Mouse (Mus musculus) stomach, postnatal 0 days (tissue): ENCODE data around the gene Nif3l1. TPM values are rescaled to one million over a fixed set of nuclear protein-coding genes. Genes with fewer than 3 reads are reported as not detected.
A peak's percentile ranks its signal among the peaks of the same experiment; 100 is the strongest.

Experiments
- ATAC-seq: fragments of 200-750 bp; cut with Nextera tagmentation; 2 replicates; pipeline ENCODE4 v1.8.0; 2017; ENCODE audit not compliant: low FRiP score, low TSS enrichment
- DNase-seq: peaks from one replicate; pipeline ENCODE4 v3.0.0-alpha.2; 2016; ENCODE audit warnings: low spot score
- H3K27ac ChIP-seq: fragments of 300-500 bp; sonication (generic); replicated peaks from 2 replicates; pipeline ENCODE4 v1.5.1; 2014; ENCODE audit warnings: mild to moderate bottlenecking, control low read depth
- H3K27me3 ChIP-seq: fragments of 300-500 bp; sonication (generic); 2 replicates; pipeline ENCODE4 v1.6.1; 2014; ENCODE audit warnings: low read length; ENCODE audit not compliant: control insufficient read depth, insufficient read depth
- H3K36me3 ChIP-seq: fragments of 300-500 bp; sonication (generic); 2 replicates; pipeline ENCODE4 v1.6.1; 2014; ENCODE audit warnings: low read length, mixed read lengths; ENCODE audit not compliant: control insufficient read depth, insufficient read depth
- H3K4me1 ChIP-seq: fragments of 300-500 bp; sonication (generic); replicated peaks from 2 replicates; pipeline ENCODE4 v1.6.1; 2014; ENCODE audit warnings: antibody characterized with exemption; ENCODE audit not compliant: control insufficient read depth, insufficient read depth
- H3K4me2 ChIP-seq: fragments of 300-500 bp; sonication (generic); replicated peaks from 2 replicates; pipeline ENCODE4 v1.6.1; 2014; ENCODE audit warnings: low read depth, mild to moderate bottlenecking, control low read depth, moderate library complexity
- H3K4me3 ChIP-seq: fragments of 300-500 bp; sonication (generic); 2 replicates; pipeline ENCODE4 v1.5.1; 2014; ENCODE audit warnings: low read depth, low read length, control low read depth
- H3K9ac ChIP-seq: fragments of 300-500 bp; sonication (generic); 2 replicates; pipeline ENCODE4 v1.6.1; 2014; ENCODE audit warnings: mild to moderate bottlenecking, low read length, control low read depth, mixed read lengths
- H3K9me3 ChIP-seq: fragments of 300-500 bp; sonication (generic); 2 replicates; pipeline ENCODE4 v1.6.1; 2016; ENCODE audit warnings: low read length; ENCODE audit not compliant: control insufficient read depth
- CTCF ChIP-seq: IDR thresholded peaks from 2 replicates; pipeline ENCODE4 v1.5.1; 2016; ENCODE audit warnings: antibody characterized with exemption, low read depth, mild to moderate bottlenecking, moderate library complexity
- EP300 ChIP-seq: optimal IDR thresholded peaks from 2 replicates; pipeline ENCODE3; 2016; ENCODE audit warnings: antibody characterized with exemption
- WGBS: fragments of 180-500 bp; shearing (Covaris S2); extraction: QIAGEN DNeasy Blood & Tissue Kit; methylation state at CpG from one replicate; pipeline ENCODE4 v1.1.7; 2014; 5-methylcytosine and 5-hydroxymethylcytosine counted together
- polyA plus RNA-seq: library from polyadenylated mRNA; unstranded; fragments of >200 nt; fragmentation: Nextera tagmentation; extraction: Ambion mirVana; gene quantifications from 2 replicates; pipeline ENCODE4 v1.2.1, GENCODE M21; 2015

The Nif3l1 gene
- polyA plus RNA-seq, 1 experiment from 2014 or later = 20.9 TPM

- ATAC-seq = no peak
- Histone ChIP-seq H3K4me2 (no peak overlapping the region), H3K9me3 (no peaks in the 10 kb centered on the region), H3K4me1 (no peaks in the 10 kb centered on the region), H3K9ac (no peak overlapping the region), H3K4me3 (no peak overlapping the region), H3K36me3 (peaks cover 8% of the 10 kb centered on the region; the same call in 1 of the 2 replicates), H3K27ac (no peak overlapping the region), H3K27me3 (no peaks in the 10 kb centered on the region)
- WGBS = 92% methylated on average over 4 of the region's 4 CpGs
- no peak for TF ChIP-seq EP300
- no peak for DNase-seq
Observed at GRCm38 (mm10) chr1:58482647-58483046, 37.7 kb downstream of the Nif3l1 start.

DNA sequence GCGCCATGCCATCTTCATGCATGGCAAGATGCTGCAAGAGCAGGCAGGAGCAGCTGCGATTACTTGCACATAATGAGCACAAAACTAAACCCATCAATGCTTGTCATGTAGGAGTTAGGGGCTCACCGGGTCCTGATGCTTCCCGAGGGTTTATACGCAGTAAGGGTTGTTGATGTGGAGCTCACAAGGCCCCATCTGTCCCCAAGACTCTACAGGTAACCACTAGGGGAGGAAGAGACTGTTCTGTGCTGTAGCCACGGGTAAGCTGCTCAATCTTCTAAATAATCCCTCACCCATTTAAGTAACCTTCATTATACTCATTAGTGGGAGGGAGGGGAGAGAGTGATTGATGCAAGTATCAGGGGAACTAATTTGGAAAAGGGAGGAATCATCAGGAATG is 50.7 kb downstream of the Nif3l1 start:
- DNase-seq (no peak), ATAC-seq (no peak)
- TF ChIP-seq CTCF (no peak), EP300 (no peak)
- no peaks in the 10 kb centered on the region for H3K27me3 ChIP-seq
- no peak overlapping the region for H3K4me2 ChIP-seq
- no peak overlapping the region for H3K4me3 ChIP-seq
- no peak overlapping the region for H3K27ac ChIP-seq
- H3K4me1 ChIP-seq = no peaks in the 10 kb centered on the region
- 95% methylated on average over 6 of the region's 6 CpGs for WGBS
- no peaks in the 10 kb centered on the region for H3K9me3 ChIP-seq
- no peak overlapping the region for H3K9ac ChIP-seq
- H3K36me3 ChIP-seq = peaks cover 21% of the 10 kb centered on the region; the same call in 1 of the 2 replicates

DNA sequence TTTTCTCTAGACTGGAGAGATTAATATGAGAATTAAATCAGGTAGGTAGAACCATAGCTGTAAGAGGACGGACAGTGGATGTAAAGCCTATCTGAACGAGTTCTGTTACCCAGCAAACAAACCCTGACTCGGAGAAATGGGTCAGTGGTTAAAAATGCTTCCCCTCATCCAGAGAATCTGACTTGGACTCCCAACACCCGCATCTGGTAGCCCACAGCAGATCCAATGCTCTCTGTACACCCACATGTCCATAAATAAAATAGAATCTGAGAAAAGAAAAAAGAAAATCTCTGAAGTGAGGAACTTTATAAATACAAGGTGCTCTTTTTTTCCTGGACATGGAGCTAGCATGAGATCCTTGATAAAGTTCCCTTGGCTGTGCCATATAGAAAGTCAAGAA is 52.7 kb downstream of the Nif3l1 start:
- DNase-seq (no peak), ATAC-seq (no peak)
- Histone ChIP-seq H3K27ac (no peak overlapping the region), H3K4me2 (no peak overlapping the region), H3K4me3 (no peak overlapping the region), H3K4me1 (no peaks in the 10 kb centered on the region), H3K9ac (no peak overlapping the region), H3K36me3 (peaks cover 12% of the 10 kb centered on the region; the same call in 1 of the 2 replicates), H3K9me3 (no peaks in the 10 kb centered on the region), H3K27me3 (no peaks in the 10 kb centered on the region)
- TF ChIP-seq CTCF (no peak), EP300 (no peak)
- WGBS = 95% methylated on average over 4 of the region's 4 CpGs

GRCm38 (mm10) chr1:58498758-58499157 is 53.8 kb downstream of the Nif3l1 start:
- 96% methylated on average over 1 of the region's 1 CpGs for WGBS
- H3K9ac ChIP-seq = no peak overlapping the region
- TF ChIP-seq CTCF (0 out of 2 replicates have a peak, but pooled peaks have one; percentile 24), EP300 (no peak)

GRCm38 (mm10) chr1:58503134-58503533 is 58.2 kb downstream of the Nif3l1 start:
- Histone ChIP-seq H3K4me1 (peaks cover 9% of the 10 kb centered on the region; the same call in 1 of the 2 replicates), H3K4me2 (no peak overlapping the region), H3K9ac (no peak overlapping the region), H3K4me3 (no peak overlapping the region), H3K9me3 (peaks cover 12% of the 10 kb centered on the region), H3K27me3 (no peaks in the 10 kb centered on the region), H3K27ac (no peak overlapping the region), H3K36me3 (peaks cover 3% of the 10 kb centered on the region; the same call in 1 of the 2 replicates)
- ATAC-seq = no peak
- TF ChIP-seq CTCF (no peak), EP300 (no peak)
- DNase-seq = no peak

More at GRCm38 (mm10) chr1:58498758-58499157, 53.8 kb downstream of the Nif3l1 start:
- Histone ChIP-seq H3K27me3 (no peaks in the 10 kb centered on the region), H3K27ac (no peak overlapping the region), H3K4me2 (no peak overlapping the region), H3K4me1 (peaks cover 5% of the 10 kb centered on the region; the same call in 1 of the 2 replicates), H3K4me3 (no peak overlapping the region), H3K9me3 (no peaks in the 10 kb centered on the region), H3K36me3 (peaks cover 12% of the 10 kb centered on the region; the same call in 1 of the 2 replicates)
- ATAC-seq = no peak
- DNase-seq = no peak

DNA sequence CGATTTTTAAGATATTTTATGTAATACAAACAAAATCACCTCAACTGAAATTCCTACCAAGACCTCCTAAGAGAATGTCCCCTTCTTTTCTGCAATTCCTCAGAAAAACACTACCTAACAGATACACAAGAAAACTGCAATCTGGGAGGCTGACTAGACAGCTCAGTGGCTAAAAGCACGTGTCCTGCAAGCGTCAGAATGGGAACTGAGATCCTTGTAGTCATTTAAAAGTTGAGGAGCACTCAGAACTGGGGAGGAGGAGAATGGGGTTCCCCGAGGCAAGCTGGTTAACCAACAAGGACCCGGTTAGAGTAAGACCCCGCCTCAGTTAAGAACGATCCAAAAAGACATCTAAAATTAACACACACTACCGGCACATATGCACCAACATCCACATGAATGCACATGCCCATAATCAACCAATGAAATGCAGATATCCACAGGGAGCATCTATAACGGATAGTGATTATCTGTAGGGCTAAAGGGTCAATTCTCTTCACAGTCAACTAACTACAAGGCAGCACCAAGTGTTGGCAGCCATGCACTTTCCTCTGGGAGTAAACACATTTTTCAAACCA is 58.9 kb downstream of the Nif3l1 start:
- H3K4me1 ChIP-seq = peaks cover 9% of the 10 kb centered on the region; the same call in 1 of the 2 replicates
- ATAC-seq = no peak
- H3K36me3 ChIP-seq = peaks cover 3% of the 10 kb centered on the region; the same call in 1 of the 2 replicates
- WGBS = 28% methylated on average over 9 of the region's 9 CpGs
- H3K27me3 ChIP-seq = no peaks in the 10 kb centered on the region
- H3K4me2 ChIP-seq = peak overlapping the region; percentile 87
- TF ChIP-seq EP300 (no peak), CTCF (no peak)
- H3K9me3 ChIP-seq = peaks cover 12% of the 10 kb centered on the region
- H3K9ac ChIP-seq = peak overlapping the region; percentile 90
- no peak for DNase-seq
- H3K27ac ChIP-seq = peak overlapping the region; percentile 88; the same call in 1 of the 2 replicates
- peak overlapping the region; percentile 91 for H3K4me3 ChIP-seq
